Mouse (Mus musculus) heart, embryonic 13.5 days (tissue): ENCODE data around the gene Rassf4. TPM values are rescaled to one million over a fixed set of nuclear protein-coding genes. Genes with fewer than 3 reads are reported as not detected.

Experiments used
- ATAC-seq: fragments of 200-750 bp; cut with Nextera tagmentation; 2 replicates; pipeline ENCODE4 v1.8.0; 2017; ENCODE audit warnings: moderate TSS enrichment; ENCODE audit not compliant: insufficient number of reproducible peaks, low FRiP score, low TSS enrichment; ENCODE audit errors: extremely low read depth
- H3K27ac ChIP-seq: fragments of 300-500 bp; sonication (generic); replicated peaks from 2 replicates; pipeline ENCODE4 v1.5.1; 2015; ENCODE audit warnings: moderate library complexity, mild to moderate bottlenecking, inconsistent platforms
- H3K27me3 ChIP-seq: fragments of 300-500 bp; sonication (generic); replicated peaks from 2 replicates; pipeline ENCODE4 v1.6.1; 2015; ENCODE audit warnings: mild to moderate bottlenecking, inconsistent platforms
- H3K36me3 ChIP-seq: fragments of 300-500 bp; sonication (generic); 2 replicates; pipeline ENCODE4 v1.6.1; 2015; ENCODE audit warnings: mild to moderate bottlenecking, inconsistent platforms
- H3K4me1 ChIP-seq: fragments of 300-500 bp; sonication (generic); 2 replicates; pipeline ENCODE4 v1.6.1; 2015; ENCODE audit warnings: inconsistent platforms
- H3K4me2 ChIP-seq: fragments of 300-500 bp; sonication (generic); 2 replicates; pipeline ENCODE4 v1.6.1; 2015; ENCODE audit warnings: inconsistent platforms, mild to moderate bottlenecking, moderate library complexity
- H3K4me3 ChIP-seq: fragments of 300-500 bp; sonication (generic); 2 replicates; pipeline ENCODE4 v1.5.1; 2015; ENCODE audit warnings: moderate library complexity, mild to moderate bottlenecking, inconsistent platforms
- H3K9ac ChIP-seq: fragments of 300-500 bp; sonication (generic); 2 replicates; pipeline ENCODE4 v1.6.1; 2015; ENCODE audit warnings: inconsistent platforms, mild to moderate bottlenecking, moderate library complexity
- H3K9me3 ChIP-seq: fragments of 300-500 bp; sonication (generic); 2 replicates; pipeline ENCODE4 v1.6.1; 2016; ENCODE audit warnings: inconsistent platforms
- WGBS: fragments of 180-500 bp; shearing (Covaris S2); methylation state at CpG from one replicate; pipeline ENCODE4 v1.1.7; 2015; ENCODE audit warnings: mixed read lengths; 5-methylcytosine and 5-hydroxymethylcytosine counted together
- polyA plus RNA-seq: library from polyadenylated mRNA; unstranded; fragments of >200 nt; fragmentation: Nextera tagmentation; extraction: Ambion mirVana; gene quantifications from 2 replicates; pipeline ENCODE4 v1.2.1, GENCODE M21; 2015

Rassf4 gene
- polyA plus RNA-seq, 1 experiment from 2014 or later: 6.4 TPM

DNA sequence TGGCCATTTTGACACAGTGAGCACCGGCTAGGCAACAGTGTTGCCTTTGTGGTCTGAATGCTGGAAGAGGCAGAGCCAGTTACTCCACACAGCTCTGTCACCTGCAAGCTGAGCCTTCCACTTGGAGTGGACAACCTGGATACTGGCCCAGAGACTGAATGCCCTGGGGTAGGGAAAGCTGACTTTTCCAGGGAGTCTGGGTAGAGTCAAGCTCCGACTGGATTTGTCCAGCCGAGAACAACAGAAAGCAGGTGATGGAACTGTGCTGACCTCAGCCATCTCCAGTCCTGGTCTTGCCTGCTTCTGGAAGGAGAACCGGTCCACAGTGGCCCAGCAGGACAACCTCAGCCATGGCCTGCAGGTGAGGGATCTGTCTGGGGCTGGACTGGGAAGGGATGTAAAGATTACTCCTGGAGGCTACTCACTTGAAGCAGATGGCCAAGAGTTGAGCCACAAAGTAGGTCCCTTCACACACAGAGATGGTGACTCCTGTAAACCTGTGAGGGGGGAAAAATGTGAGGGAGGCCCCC is 24.2 kb upstream of the Rassf4 start:
- no peaks in the 10 kb centered on the region for H3K4me1 ChIP-seq
- no peak overlapping the region for H3K27ac ChIP-seq
- no peaks in the 10 kb centered on the region for H3K9me3 ChIP-seq
- H3K9ac ChIP-seq: no peak overlapping the region
- H3K36me3 ChIP-seq: no peaks in the 10 kb centered on the region
- H3K27me3 ChIP-seq: no peaks in the 10 kb centered on the region
- no peak overlapping the region for H3K4me3 ChIP-seq
- no peak; the same call in 1 of the 2 replicates for ATAC-seq
- WGBS: 77% methylated on average over 4 of the region's 4 CpGs
- H3K4me2 ChIP-seq: no peak overlapping the region

DNA sequence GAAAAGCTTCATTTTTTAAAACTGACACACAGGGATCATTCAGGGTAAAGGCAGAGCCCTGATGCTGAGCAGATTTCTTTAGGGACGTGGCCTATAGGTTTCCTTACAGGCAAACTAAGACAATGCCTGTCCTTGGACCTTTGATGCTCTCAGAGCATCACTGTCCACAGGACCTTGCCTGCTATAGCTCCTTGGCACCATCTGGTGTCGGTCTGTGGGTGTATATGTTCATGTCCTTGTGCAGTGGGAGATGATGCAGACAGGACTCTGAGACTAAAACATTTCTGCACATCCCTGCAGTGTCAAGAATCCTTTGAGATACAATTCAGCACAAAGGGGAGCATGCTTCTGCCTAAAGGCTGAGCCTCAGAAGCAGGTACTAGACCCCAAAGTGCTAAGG is 23.7 kb upstream of the Rassf4 start:
- no peak overlapping the region for H3K4me3 ChIP-seq
- no peak overlapping the region for H3K27ac ChIP-seq
- 43% methylated on average over 2 of the region's 2 CpGs for WGBS
- ATAC-seq: no peak
- no peaks in the 10 kb centered on the region for H3K27me3 ChIP-seq
- no peaks in the 10 kb centered on the region for H3K4me1 ChIP-seq
- H3K9me3 ChIP-seq: no peaks in the 10 kb centered on the region
- no peak overlapping the region for H3K4me2 ChIP-seq
- no peaks in the 10 kb centered on the region for H3K36me3 ChIP-seq
- H3K9ac ChIP-seq: no peak overlapping the region

DNA sequence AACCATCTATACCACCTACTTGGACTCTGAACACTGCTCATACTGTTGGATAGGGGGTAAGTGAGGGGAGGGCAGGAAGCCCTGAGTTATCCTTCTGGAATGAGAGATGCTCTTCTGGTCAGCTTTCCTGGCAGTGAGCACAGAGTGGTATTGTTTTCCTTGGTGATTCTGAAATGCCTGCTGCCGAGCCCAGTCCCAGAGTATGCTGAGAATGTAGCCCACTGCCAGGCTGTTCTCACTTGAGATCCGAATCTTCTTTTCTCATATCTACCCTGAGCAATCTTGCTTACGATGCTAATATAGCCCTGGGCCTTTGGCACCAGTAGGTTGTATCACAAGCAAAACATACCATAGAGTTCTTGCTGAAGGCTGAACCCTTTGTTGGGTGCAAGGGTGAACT is 20.6 kb upstream of the Rassf4 start:
- 60% methylated on average over 3 of the region's 3 CpGs for WGBS
- Histone ChIP-seq H3K4me3 (no peak overlapping the region), H3K4me1 (no peaks in the 10 kb centered on the region), H3K9ac (no peak overlapping the region), H3K27me3 (no peaks in the 10 kb centered on the region), H3K9me3 (no peaks in the 10 kb centered on the region), H3K4me2 (no peak overlapping the region), H3K27ac (no peak overlapping the region), H3K36me3 (no peaks in the 10 kb centered on the region)
- no peak for ATAC-seq

DNA sequence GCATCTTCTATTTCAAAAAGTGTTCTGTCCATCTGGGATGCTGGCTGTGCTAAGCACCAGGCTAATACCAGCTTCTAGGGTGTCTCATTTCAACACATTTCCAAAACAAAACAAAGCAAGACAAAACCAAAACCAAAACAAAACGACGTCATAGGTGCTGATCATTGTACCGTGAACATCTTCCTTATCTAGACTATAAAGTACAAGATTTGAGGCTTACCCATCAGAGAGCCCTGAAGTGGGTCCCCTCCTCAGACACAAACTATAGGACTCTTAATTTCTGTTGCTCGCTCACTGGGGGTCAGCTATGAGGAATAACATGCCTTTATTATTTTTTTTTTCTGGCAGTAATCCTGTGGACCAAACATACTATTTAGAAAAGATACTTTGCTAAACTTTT is 19.9 kb upstream of the Rassf4 start:
- H3K36me3 ChIP-seq: no peaks in the 10 kb centered on the region
- H3K4me2 ChIP-seq: no peak overlapping the region
- H3K9ac ChIP-seq: no peak overlapping the region
- H3K27ac ChIP-seq: no peak overlapping the region
- H3K27me3 ChIP-seq: no peaks in the 10 kb centered on the region
- ATAC-seq: no peak
- no peaks in the 10 kb centered on the region for H3K4me1 ChIP-seq
- H3K9me3 ChIP-seq: no peaks in the 10 kb centered on the region
- WGBS: 71% methylated on average over 4 of the region's 4 CpGs
- no peak overlapping the region for H3K4me3 ChIP-seq

DNA sequence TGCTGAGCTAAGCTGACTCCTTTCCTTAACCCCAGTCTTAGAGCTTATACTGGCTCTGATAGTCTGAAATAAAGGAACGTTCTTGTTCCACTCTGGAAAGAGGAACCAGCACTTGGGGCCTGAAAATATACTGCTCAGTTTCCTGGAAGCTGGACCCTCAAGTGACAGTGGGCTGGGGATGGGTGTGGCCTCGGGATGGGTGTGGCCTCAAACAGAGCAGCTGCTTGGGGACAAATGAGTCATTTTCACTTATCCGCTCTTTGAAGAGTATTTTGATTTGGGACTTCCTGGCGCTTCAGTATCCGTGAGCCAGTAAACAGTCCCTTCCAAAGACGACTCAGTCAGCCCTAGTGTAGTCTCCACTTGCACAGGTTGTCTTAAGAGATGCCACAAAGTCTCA is 8.6 kb upstream of the Rassf4 start:
- H3K27ac ChIP-seq: no peak overlapping the region
- H3K4me3 ChIP-seq: no peak overlapping the region
- no peak overlapping the region for H3K9ac ChIP-seq
- 32% methylated on average over 6 of the region's 6 CpGs for WGBS
- peaks cover 28% of the 10 kb centered on the region for H3K4me1 ChIP-seq
- H3K4me2 ChIP-seq: no peak overlapping the region
- H3K36me3 ChIP-seq: no peaks in the 10 kb centered on the region
- no peak for ATAC-seq
- H3K27me3 ChIP-seq: no peaks in the 10 kb centered on the region
- no peaks in the 10 kb centered on the region for H3K9me3 ChIP-seq

DNA sequence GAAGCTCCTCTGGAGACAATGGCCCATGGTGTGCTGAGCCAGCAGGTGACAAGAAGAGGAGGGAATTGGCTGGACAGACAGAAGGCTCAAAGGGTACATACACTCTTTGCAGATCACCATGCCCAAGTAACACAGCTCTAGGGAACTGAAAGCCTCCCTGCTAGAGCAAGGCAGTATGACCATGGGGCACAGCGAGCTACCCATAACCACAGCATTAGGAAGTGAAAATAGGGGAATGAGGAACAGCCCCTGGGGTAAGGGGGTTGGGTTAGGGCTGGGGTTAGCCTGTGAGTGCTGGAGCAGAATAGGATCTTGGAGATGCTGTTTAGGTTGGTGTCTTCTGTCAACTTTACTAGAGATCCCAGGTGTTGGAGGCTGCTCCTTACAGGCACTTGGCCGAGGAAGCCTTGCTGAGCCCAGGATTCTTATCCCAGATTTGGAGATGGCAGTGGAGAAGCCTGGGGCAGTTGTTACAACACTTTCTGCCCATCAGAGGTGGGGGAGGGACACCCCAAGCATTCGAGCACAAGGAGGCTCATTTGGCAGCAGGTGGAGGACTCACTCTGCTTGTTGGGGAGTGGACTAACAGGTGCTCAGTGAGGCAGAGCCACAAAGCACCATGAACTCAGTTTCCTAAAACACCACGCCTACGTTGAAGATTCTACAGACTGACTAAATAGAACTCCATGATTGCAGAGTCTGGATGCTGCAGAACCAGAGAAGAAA is 6.0 kb upstream of the Rassf4 start:
- Histone ChIP-seq H3K4me1 (peaks cover 46% of the 10 kb centered on the region), H3K27me3 (no peaks in the 10 kb centered on the region), H3K4me2 (no peak overlapping the region), H3K9ac (no peak overlapping the region), H3K4me3 (no peak overlapping the region), H3K36me3 (no peaks in the 10 kb centered on the region), H3K9me3 (no peaks in the 10 kb centered on the region), H3K27ac (no peak overlapping the region)
- ATAC-seq: no peak
- WGBS: 43% methylated on average over 5 of the region's 5 CpGs

DNA sequence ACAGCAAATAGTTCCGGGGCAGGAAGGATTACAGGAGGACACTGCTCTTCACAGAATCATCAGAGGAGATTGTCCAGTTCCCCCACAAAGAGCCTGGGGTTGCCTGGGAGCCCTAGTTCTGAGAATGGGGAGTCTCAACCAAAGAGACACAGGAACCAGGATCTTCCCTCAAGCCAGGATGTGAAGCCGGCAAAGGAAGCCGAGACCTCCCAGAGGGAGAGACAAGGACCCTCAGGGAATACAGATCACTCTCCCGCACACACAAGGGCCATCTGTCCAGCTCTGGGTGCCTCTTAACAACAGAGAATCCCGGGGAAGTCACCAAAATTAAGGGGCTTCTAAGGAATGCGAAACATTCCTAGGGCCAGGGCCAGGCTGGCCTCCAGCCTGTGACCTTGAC is 3.6 kb upstream of the Rassf4 start:
- WGBS: 56% methylated on average over 6 of the region's 6 CpGs

DNA sequence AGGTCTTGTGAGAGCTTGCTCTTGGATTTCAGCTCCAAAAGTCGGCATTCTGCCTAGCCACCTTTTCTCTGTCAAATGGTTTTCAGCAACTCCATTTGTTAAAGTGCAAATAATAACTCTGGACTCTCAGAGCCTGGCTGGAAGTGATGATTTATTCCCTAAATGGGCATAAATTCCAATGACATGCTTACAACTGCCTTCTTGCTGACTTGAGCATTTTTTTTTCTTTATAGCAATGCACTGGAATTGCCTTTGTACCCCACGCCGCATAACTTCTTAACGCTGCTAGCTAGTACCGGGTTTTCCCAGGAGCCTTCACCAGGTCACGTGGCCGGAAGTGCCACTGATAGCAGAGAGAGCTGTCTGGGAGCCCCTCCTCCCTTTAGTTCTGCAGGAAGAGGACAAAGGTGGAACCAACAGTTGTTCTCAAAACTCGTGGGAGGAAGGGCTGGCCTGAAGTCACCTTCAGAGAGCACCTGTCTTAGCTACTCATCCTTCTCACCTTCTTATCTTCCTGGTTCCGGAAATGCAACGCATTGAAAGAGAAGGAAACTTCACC is 2.7 kb upstream of the Rassf4 start:
- no peak overlapping the region for H3K9ac ChIP-seq
- no peak for ATAC-seq
- WGBS: 31% methylated on average over 10 of the region's 10 CpGs
- no peak overlapping the region for H3K4me3 ChIP-seq
- peaks cover 12% of the 10 kb centered on the region; the same call in 1 of the 2 replicates for H3K27me3 ChIP-seq
- H3K36me3 ChIP-seq: no peaks in the 10 kb centered on the region
- peaks cover 60% of the 10 kb centered on the region for H3K4me1 ChIP-seq
- peak overlapping the region; percentile 37 for H3K4me2 ChIP-seq
- H3K27ac ChIP-seq: no peak overlapping the region
- no peaks in the 10 kb centered on the region for H3K9me3 ChIP-seq

More for the DNA sequence above, 3.6 kb upstream of the Rassf4 start:
- Histone ChIP-seq H3K4me3 (no peak overlapping the region), H3K27me3 (peaks cover 3% of the 10 kb centered on the region; the same call in 1 of the 2 replicates), H3K36me3 (no peaks in the 10 kb centered on the region), H3K4me1 (peaks cover 56% of the 10 kb centered on the region), H3K9ac (no peak overlapping the region), H3K9me3 (no peaks in the 10 kb centered on the region), H3K27ac (no peak overlapping the region), H3K4me2 (no peak overlapping the region)
- ATAC-seq: no peak

DNA sequence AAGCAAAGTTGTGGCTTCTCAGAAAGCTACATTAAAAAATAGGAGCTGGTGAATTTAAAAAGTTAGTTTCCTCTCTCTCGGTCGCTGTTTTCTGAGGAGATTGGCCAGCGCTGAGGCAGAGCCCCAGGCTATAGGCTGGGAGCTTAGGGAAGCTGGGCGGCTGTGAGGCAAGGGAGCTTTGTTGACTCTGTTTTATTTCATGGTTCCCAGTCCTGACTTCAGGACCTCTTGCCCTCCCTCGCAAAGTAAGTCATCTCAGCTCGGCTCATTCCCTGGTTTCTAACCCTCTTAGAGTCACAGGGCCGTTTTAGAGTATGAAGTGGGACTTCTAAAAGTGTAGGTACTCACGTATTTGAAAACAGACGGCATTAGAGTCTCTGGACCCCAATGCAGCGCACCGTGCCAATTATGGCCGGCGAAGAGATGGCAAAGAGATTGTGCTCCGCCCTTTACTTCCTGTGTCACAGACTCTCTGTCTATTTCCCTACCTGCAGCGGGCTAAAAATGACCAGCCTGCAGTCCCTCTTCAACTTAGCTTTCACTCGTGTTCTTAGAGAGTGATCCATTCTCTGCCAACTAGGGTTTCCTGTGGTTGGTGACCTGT is 633 bp upstream of the Rassf4 start:
- no peaks in the 10 kb centered on the region for H3K9me3 ChIP-seq
- H3K27ac ChIP-seq: peak overlapping the region; percentile 76
- peak overlapping the region; percentile 76 for H3K9ac ChIP-seq
- peaks cover 22% of the 10 kb centered on the region; the same call in 1 of the 2 replicates for H3K27me3 ChIP-seq
- WGBS: 24% methylated on average over 16 of the region's 16 CpGs
- H3K36me3 ChIP-seq: no peaks in the 10 kb centered on the region
- H3K4me3 ChIP-seq: peak overlapping the region; percentile 61
- peaks cover 63% of the 10 kb centered on the region for H3K4me1 ChIP-seq
- ATAC-seq: no peak
- peak overlapping the region; percentile 93 for H3K4me2 ChIP-seq

DNA sequence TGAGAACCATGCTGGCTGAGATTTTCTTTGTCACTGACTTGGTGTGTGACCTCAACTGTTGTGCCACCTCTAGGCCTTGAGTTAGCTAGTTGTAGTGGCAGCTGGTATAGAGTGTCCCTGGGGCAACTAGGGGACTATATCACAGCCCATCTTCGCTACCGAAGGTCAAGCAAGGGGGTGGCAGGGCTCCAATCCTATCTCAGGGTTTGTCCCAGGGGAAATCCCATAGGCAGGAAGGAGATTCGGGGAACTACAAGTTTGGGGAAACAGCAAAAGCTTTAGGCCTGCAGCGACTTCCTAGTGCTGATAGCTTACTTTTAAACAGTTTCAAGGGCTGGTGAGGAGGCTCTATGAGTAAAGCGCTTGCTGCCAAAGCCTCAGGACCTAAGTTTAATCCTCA is 1.4 kb downstream of the Rassf4 start:
- no peaks in the 10 kb centered on the region for H3K9me3 ChIP-seq
- WGBS: 59% methylated on average over 5 of the region's 5 CpGs
- H3K9ac ChIP-seq: 0 out of 2 replicates have a peak overlapping the region, but pooled peaks have one; percentile 45
- peaks cover 22% of the 10 kb centered on the region; the same call in 1 of the 2 replicates for H3K27me3 ChIP-seq
- peak overlapping the region; percentile 61; the same call in 1 of the 2 replicates for H3K4me3 ChIP-seq
- H3K4me1 ChIP-seq: peaks cover 60% of the 10 kb centered on the region
- peak overlapping the region; percentile 93 for H3K4me2 ChIP-seq
- ATAC-seq: no peak
- H3K27ac ChIP-seq: no peak overlapping the region
- no peaks in the 10 kb centered on the region for H3K36me3 ChIP-seq

DNA sequence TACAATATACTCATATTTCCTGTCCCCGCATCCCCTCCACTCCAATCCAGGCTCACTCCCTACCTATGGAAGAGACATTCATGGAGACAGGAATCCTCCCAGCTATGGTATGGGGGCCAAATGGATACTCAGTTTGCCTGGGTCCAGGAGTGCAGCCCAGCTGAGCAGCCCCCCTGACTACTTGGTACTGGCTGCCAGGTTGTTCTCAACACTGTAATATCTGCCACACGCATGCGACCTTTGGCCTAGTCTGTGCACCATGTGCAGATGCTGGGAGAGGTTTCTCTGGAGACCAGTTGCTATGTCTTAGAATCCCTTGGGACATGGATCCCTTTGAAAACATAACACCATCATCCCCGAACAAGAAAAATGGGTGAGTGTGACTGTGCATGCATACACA is 2.0 kb downstream of the Rassf4 start:
- H3K9ac ChIP-seq: no peak overlapping the region
- 90% methylated on average over 4 of the region's 4 CpGs for WGBS
- peaks cover 54% of the 10 kb centered on the region for H3K4me1 ChIP-seq
- no peak overlapping the region for H3K4me2 ChIP-seq
- H3K36me3 ChIP-seq: no peaks in the 10 kb centered on the region
- H3K27me3 ChIP-seq: peaks cover 22% of the 10 kb centered on the region; the same call in 1 of the 2 replicates
- no peak for ATAC-seq
- no peak overlapping the region for H3K27ac ChIP-seq
- no peak overlapping the region for H3K4me3 ChIP-seq
- H3K9me3 ChIP-seq: no peaks in the 10 kb centered on the region
